Mouse (Mus musculus) kidney, embryonic 16.5 days (tissue): ENCODE results near the gene Klhl5. TPM values are rescaled to one million over a fixed set of nuclear protein-coding genes. Genes with fewer than 3 reads are reported as not detected.

ENCODE experiments used
- ATAC-seq: fragments of 200-750 bp; cut with Nextera tagmentation; 2 replicates; pipeline ENCODE4 v1.8.0; 2017; ENCODE audit warnings: moderate TSS enrichment; ENCODE audit not compliant: low FRiP score, low TSS enrichment
- H3K27ac ChIP-seq: fragments of 300-500 bp; sonication (generic); 2 replicates; pipeline ENCODE4 v1.5.1; 2014; ENCODE audit warnings: low read length
- H3K27me3 ChIP-seq: fragments of 300-500 bp; sonication (generic); 2 replicates; pipeline ENCODE4 v1.6.1; 2014; ENCODE audit warnings: low read length, control low read depth, mixed read lengths; ENCODE audit not compliant: insufficient read depth
- H3K36me3 ChIP-seq: fragments of 300-500 bp; sonication (generic); 2 replicates; pipeline ENCODE4 v1.6.1; 2014; ENCODE audit warnings: low read length, control low read depth, mixed read lengths; ENCODE audit not compliant: insufficient read depth
- H3K4me1 ChIP-seq: fragments of 300-500 bp; sonication (generic); 2 replicates; pipeline ENCODE4 v1.6.1; 2014; ENCODE audit warnings: low read length, control low read depth, mixed read lengths; ENCODE audit not compliant: insufficient read depth
- H3K4me2 ChIP-seq: fragments of 300-500 bp; sonication (generic); replicated peaks from 2 replicates; pipeline ENCODE4 v1.6.1; 2014; ENCODE audit warnings: low read depth, low read length
- H3K4me3 ChIP-seq: fragments of 300-500 bp; sonication (generic); 2 replicates; pipeline ENCODE4 v1.5.1; 2014; ENCODE audit warnings: mild to moderate bottlenecking, low read length
- H3K9ac ChIP-seq: fragments of 300-500 bp; sonication (generic); replicated peaks from 2 replicates; pipeline ENCODE4 v1.6.1; 2014; ENCODE audit warnings: low read length
- H3K9me3 ChIP-seq: fragments of 300-500 bp; sonication (generic); 2 replicates; pipeline ENCODE4 v1.6.1; 2016; ENCODE audit warnings: low read length, control low read depth
- WGBS: fragments of 180-500 bp; shearing (Covaris S2); extraction: QIAGEN DNeasy Blood & Tissue Kit; methylation state at CpG from one replicate; pipeline ENCODE4 v1.1.7; 2014; 5-methylcytosine and 5-hydroxymethylcytosine counted together
- polyA plus RNA-seq: library from polyadenylated mRNA; unstranded; fragments of >200 nt; fragmentation: Nextera tagmentation; extraction: Ambion mirVana; gene quantifications from 2 replicates; pipeline ENCODE4 v1.2.1, GENCODE M21; 2015

The Klhl5 gene
- polyA plus RNA-seq: 13.7 and 15.8 TPM in 2 replicates

- 4% methylated on average over 43 of the region's 56 CpGs for WGBS
Measured at GRCm38 (mm10) chr5:65106876-65107772, at the start of gene Klhl5. TSS of gene Klhl5 (plus strand) at chr5:65107539.

GRCm38 (mm10) chr5:65057596-65057995 lies 49.7 kb upstream of the Klhl5 start:
- Histone ChIP-seq H3K4me1 (no peaks in the 10 kb centered on the region), H3K9ac (no peak overlapping the region), H3K9me3 (no peaks in the 10 kb centered on the region), H3K27me3 (no peaks in the 10 kb centered on the region), H3K4me2 (no peak overlapping the region), H3K27ac (no peak overlapping the region), H3K36me3 (no peaks in the 10 kb centered on the region), H3K4me3 (no peak overlapping the region)
- ATAC-seq: no peak
- 97% methylated on average over 6 of the region's 6 CpGs for WGBS

More at GRCm38 (mm10) chr5:65106876-65107772, at the start of gene Klhl5:
- Histone ChIP-seq H3K27ac (peak within 1 kb of the TSS; percentile 80), H3K9ac (peak within 1 kb of the TSS; percentile 89), H3K27me3 (no peaks in the 10 kb centered on the region), H3K4me2 (peak within 1 kb of the TSS; percentile 78), H3K36me3 (no peaks in the 10 kb centered on the region), H3K9me3 (no peaks in the 10 kb centered on the region), H3K4me3 (peak within 1 kb of the TSS; percentile 85), H3K4me1 (peaks cover 26% of the 10 kb centered on the region; the same call in 1 of the 2 replicates)
- peak; percentile 98 for ATAC-seq

GRCm38 (mm10) chr5:65059806-65060205 lies 47.5 kb upstream of the Klhl5 start:
- Histone ChIP-seq H3K9ac (no peak overlapping the region), H3K27me3 (no peaks in the 10 kb centered on the region), H3K4me2 (no peak overlapping the region), H3K9me3 (no peaks in the 10 kb centered on the region), H3K4me3 (no peak overlapping the region), H3K4me1 (no peaks in the 10 kb centered on the region), H3K36me3 (no peaks in the 10 kb centered on the region), H3K27ac (no peak overlapping the region)
- 75% methylated on average over 2 of the region's 2 CpGs for WGBS
- no peak for ATAC-seq

- Histone ChIP-seq H3K4me2 (no peak overlapping the region), H3K4me3 (no peak overlapping the region), H3K9me3 (no peaks in the 10 kb centered on the region), H3K27ac (no peak overlapping the region), H3K36me3 (no peaks in the 10 kb centered on the region), H3K4me1 (no peaks in the 10 kb centered on the region), H3K27me3 (no peaks in the 10 kb centered on the region), H3K9ac (no peak overlapping the region)
- no peak for ATAC-seq
- WGBS: 83% methylated on average over 4 of the region's 4 CpGs
Measured at GRCm38 (mm10) chr5:65062236-65062635, 45.1 kb upstream of the Klhl5 start.

GRCm38 (mm10) chr5:65063266-65063665 lies 44.1 kb upstream of the Klhl5 start:
- Histone ChIP-seq H3K9me3 (no peaks in the 10 kb centered on the region), H3K4me3 (no peak overlapping the region), H3K36me3 (no peaks in the 10 kb centered on the region), H3K4me1 (no peaks in the 10 kb centered on the region), H3K27ac (no peak overlapping the region), H3K27me3 (no peaks in the 10 kb centered on the region), H3K9ac (no peak overlapping the region), H3K4me2 (no peak overlapping the region)
- 90% methylated on average over 2 of the region's 2 CpGs for WGBS
- no peak for ATAC-seq

- no peaks in the 10 kb centered on the region for H3K27me3 ChIP-seq
- 52% methylated on average over 6 of the region's 6 CpGs for WGBS
- H3K9ac ChIP-seq: no peak overlapping the region
- no peaks in the 10 kb centered on the region for H3K4me1 ChIP-seq
- no peak for ATAC-seq
- no peak overlapping the region for H3K27ac ChIP-seq
- no peaks in the 10 kb centered on the region for H3K36me3 ChIP-seq
- no peak overlapping the region for H3K4me2 ChIP-seq
- H3K9me3 ChIP-seq: no peaks in the 10 kb centered on the region
- no peak overlapping the region for H3K4me3 ChIP-seq
Measured at GRCm38 (mm10) chr5:65068166-65068565, 39.2 kb upstream of the Klhl5 start.

GRCm38 (mm10) chr5:65069872-65070271 lies 37.5 kb upstream of the Klhl5 start:
- no peak overlapping the region for H3K4me2 ChIP-seq
- H3K4me1 ChIP-seq: no peaks in the 10 kb centered on the region
- no peaks in the 10 kb centered on the region for H3K36me3 ChIP-seq
- H3K9ac ChIP-seq: no peak overlapping the region
- WGBS: 65% methylated on average over 11 of the region's 11 CpGs
- no peak overlapping the region for H3K27ac ChIP-seq
- no peak overlapping the region for H3K4me3 ChIP-seq
- no peaks in the 10 kb centered on the region for H3K27me3 ChIP-seq
- H3K9me3 ChIP-seq: no peaks in the 10 kb centered on the region
- no peak for ATAC-seq

GRCm38 (mm10) chr5:65071689-65072118 lies 35.6 kb upstream of the Klhl5 start:
- no peak overlapping the region for H3K4me3 ChIP-seq
- no peak overlapping the region for H3K27ac ChIP-seq
- H3K36me3 ChIP-seq: no peaks in the 10 kb centered on the region
- H3K4me2 ChIP-seq: no peak overlapping the region
- no peaks in the 10 kb centered on the region for H3K4me1 ChIP-seq
- no peaks in the 10 kb centered on the region for H3K9me3 ChIP-seq
- no peaks in the 10 kb centered on the region for H3K27me3 ChIP-seq
- no peak overlapping the region for H3K9ac ChIP-seq
- ATAC-seq: no peak
- WGBS: 41% methylated on average over 6 of the region's 6 CpGs

GRCm38 (mm10) chr5:65073247-65073646 lies 34.1 kb upstream of the Klhl5 start:
- no peak for ATAC-seq

GRCm38 (mm10) chr5:65074693-65075092 lies 32.6 kb upstream of the Klhl5 start:
- H3K9ac ChIP-seq: no peak overlapping the region
- no peak overlapping the region for H3K4me3 ChIP-seq
- no peak overlapping the region for H3K4me2 ChIP-seq
- H3K27me3 ChIP-seq: no peaks in the 10 kb centered on the region
- 66% methylated on average over 7 of the region's 7 CpGs for WGBS
- H3K27ac ChIP-seq: no peak overlapping the region
- no peaks in the 10 kb centered on the region for H3K9me3 ChIP-seq
- no peaks in the 10 kb centered on the region for H3K4me1 ChIP-seq
- ATAC-seq: no peak
- no peaks in the 10 kb centered on the region for H3K36me3 ChIP-seq

More at GRCm38 (mm10) chr5:65073247-65073646, 34.1 kb upstream of the Klhl5 start:
- H3K4me1 ChIP-seq: no peaks in the 10 kb centered on the region
- H3K27me3 ChIP-seq: no peaks in the 10 kb centered on the region
- H3K4me2 ChIP-seq: no peak overlapping the region
- H3K36me3 ChIP-seq: no peaks in the 10 kb centered on the region
- H3K9me3 ChIP-seq: no peaks in the 10 kb centered on the region
- H3K4me3 ChIP-seq: no peak overlapping the region
- no peak overlapping the region for H3K9ac ChIP-seq
- H3K27ac ChIP-seq: no peak overlapping the region
- WGBS: 77% methylated on average over 4 of the region's 4 CpGs
